Mouse (Mus musculus) embryonic facial prominence, embryonic 14.5 days (tissue): Measurements from ENCODE around the gene Nbea. TPM values are rescaled to one million over a fixed set of nuclear protein-coding genes. Genes with fewer than 3 reads are reported as not detected.
A peak's percentile ranks its signal among the peaks of the same experiment; 100 is the strongest.
"Not testable (repeated sequence)": the region's sequence is repeated elsewhere in the genome, so short reads cannot be mapped to it uniquely, and the experiment has no call there.

Experiments
- ATAC-seq: fragments of 200-750 bp; cut with Nextera tagmentation; 2 replicates; pipeline ENCODE4 v1.8.0; 2017; ENCODE audit warnings: low read depth, moderate number of reproducible peaks, moderate TSS enrichment
- DNase-seq: peaks from one replicate; pipeline ENCODE4 v3.0.0-alpha.2; 2015; ENCODE audit warnings: low spot score
- H3K27ac ChIP-seq: fragments of 300-500 bp; sonication (generic); replicated peaks from 2 replicates; pipeline ENCODE4 v1.5.1; 2014; ENCODE audit warnings: low read depth, mild to moderate bottlenecking, low read length, moderate library complexity
- H3K27me3 ChIP-seq: fragments of 300-500 bp; sonication (generic); replicated peaks from 2 replicates; pipeline ENCODE4 v1.6.1; 2014; ENCODE audit warnings: low read length; ENCODE audit not compliant: control insufficient read depth, insufficient read depth
- H3K36me3 ChIP-seq: fragments of 300-500 bp; sonication (generic); 2 replicates; pipeline ENCODE4 v1.6.1; 2014; ENCODE audit warnings: low read length, mixed read lengths; ENCODE audit not compliant: control insufficient read depth, insufficient read depth
- H3K4me1 ChIP-seq: fragments of 300-500 bp; sonication (generic); 2 replicates; pipeline ENCODE4 v1.6.1; 2014; ENCODE audit warnings: antibody characterized with exemption, low read length; ENCODE audit not compliant: control insufficient read depth, insufficient read depth
- H3K4me2 ChIP-seq: fragments of 300-500 bp; sonication (generic); 2 replicates; pipeline ENCODE4 v1.6.1; 2014; ENCODE audit warnings: low read depth, mild to moderate bottlenecking, low read length, moderate library complexity, mixed read lengths
- H3K4me3 ChIP-seq: fragments of 300-500 bp; sonication (generic); 2 replicates; pipeline ENCODE4 v1.5.1; 2014; ENCODE audit warnings: low read depth, mild to moderate bottlenecking, low read length
- H3K9ac ChIP-seq: fragments of 300-500 bp; sonication (generic); 2 replicates; pipeline ENCODE4 v1.6.1; 2014; ENCODE audit warnings: low read depth, mild to moderate bottlenecking, low read length, moderate library complexity, mixed read lengths
- H3K9me3 ChIP-seq: fragments of 300-500 bp; sonication (generic); 2 replicates; pipeline ENCODE4 v1.6.1; 2016; ENCODE audit warnings: low read length; ENCODE audit not compliant: control insufficient read depth
- WGBS: fragments of 180-500 bp; shearing (Covaris S2); extraction: QIAGEN DNeasy Blood & Tissue Kit; methylation state at CpG from one replicate; pipeline ENCODE4 v1.1.7; 2014; 5-methylcytosine and 5-hydroxymethylcytosine counted together
- polyA plus RNA-seq: library from polyadenylated mRNA; unstranded; fragments of >200 nt; fragmentation: Nextera tagmentation; extraction: Ambion mirVana; gene quantifications from 2 replicates; pipeline ENCODE4 v1.2.1, GENCODE M21; 2014

Gene Nbea
- polyA plus RNA-seq, 1 experiment from 2014 or later = 17.9 TPM

GRCm38 (mm10) chr3:55978361-55978760 is 205.1 kb downstream of the Nbea start:
- H3K36me3 ChIP-seq = peaks cover 28% of the 10 kb centered on the region
- ATAC-seq (no peak), DNase-seq (no peak)
- no peaks in the 10 kb centered on the region for H3K27me3 ChIP-seq
- no peak overlapping the region for H3K4me2 ChIP-seq
- H3K9me3 ChIP-seq = no peaks in the 10 kb centered on the region
- H3K4me3 ChIP-seq = no peak overlapping the region
- 89% methylated on average over 2 of the region's 2 CpGs for WGBS
- no peak overlapping the region for H3K27ac ChIP-seq
- no peaks in the 10 kb centered on the region for H3K4me1 ChIP-seq
- H3K9ac ChIP-seq = no peak overlapping the region

GRCm38 (mm10) chr3:55976986-55977385 is 206.5 kb downstream of the Nbea start:
- H3K27me3 ChIP-seq, H3K9me3 ChIP-seq, H3K4me1 ChIP-seq, H3K4me2 ChIP-seq, H3K9ac ChIP-seq, H3K27ac ChIP-seq, ATAC-seq, DNase-seq, H3K4me3 ChIP-seq: not testable (repeated sequence)
- WGBS = over 99% methylated on average over 11 of the region's 14 CpGs
- peaks cover 21% of the 10 kb centered on the region; the same call in 1 of the 2 replicates for H3K36me3 ChIP-seq

- H3K4me1 ChIP-seq = no peaks in the 10 kb centered on the region
- no peak overlapping the region for H3K9ac ChIP-seq
- no peak overlapping the region for H3K4me2 ChIP-seq
- H3K27ac ChIP-seq = no peak overlapping the region
- H3K4me3 ChIP-seq = no peak overlapping the region
- WGBS = 52% methylated on average over 10 of the region's 10 CpGs
- peaks cover 18% of the 10 kb centered on the region; the same call in 1 of the 2 replicates for H3K36me3 ChIP-seq
- H3K27me3 ChIP-seq = no peaks in the 10 kb centered on the region
- ATAC-seq (no peak), DNase-seq (peak; percentile 5)
- no peaks in the 10 kb centered on the region for H3K9me3 ChIP-seq
These were observed 217.8 kb downstream of the Nbea start for GRCm38 (mm10) chr3:55965723-55966156.

- ATAC-seq = no peak
- H3K9ac ChIP-seq = no peak overlapping the region
- no peaks in the 10 kb centered on the region for H3K9me3 ChIP-seq
- H3K4me3 ChIP-seq = no peak overlapping the region
- WGBS = 87% methylated on average over 8 of the region's 8 CpGs
- no peaks in the 10 kb centered on the region for H3K27me3 ChIP-seq
- H3K4me2 ChIP-seq = no peak overlapping the region
- peaks cover 11% of the 10 kb centered on the region; the same call in 1 of the 2 replicates for H3K36me3 ChIP-seq
- no peaks in the 10 kb centered on the region for H3K4me1 ChIP-seq
- DNase-seq = no peak
- H3K27ac ChIP-seq = no peak overlapping the region
These were observed 220.5 kb downstream of the Nbea start for GRCm38 (mm10) chr3:55963032-55963431.

- H3K4me3 ChIP-seq = no peak overlapping the region
- H3K4me1 ChIP-seq = no peaks in the 10 kb centered on the region
- no peak overlapping the region for H3K9ac ChIP-seq
- no peak overlapping the region for H3K27ac ChIP-seq
- no peak overlapping the region for H3K4me2 ChIP-seq
- H3K27me3 ChIP-seq = no peaks in the 10 kb centered on the region
- WGBS = 85% methylated on average over 5 of the region's 5 CpGs
- no peak for ATAC-seq
- 0 out of 2 replicates have a peak, but pooled peaks cover 3% of the 10 kb centered on the region for H3K36me3 ChIP-seq
- no peak for DNase-seq
- no peaks in the 10 kb centered on the region for H3K9me3 ChIP-seq
These were observed 233.5 kb downstream of the Nbea start for GRCm38 (mm10) chr3:55949994-55950393.

GRCm38 (mm10) chr3:55949148-55949547 is 234.4 kb downstream of the Nbea start:
- DNase-seq = no peak
- Histone ChIP-seq H3K4me3 (no peak overlapping the region), H3K9me3 (no peaks in the 10 kb centered on the region), H3K4me1 (no peaks in the 10 kb centered on the region), H3K4me2 (no peak overlapping the region), H3K9ac (no peak overlapping the region), H3K36me3 (0 out of 2 replicates have a peak, but pooled peaks cover 3% of the 10 kb centered on the region), H3K27ac (no peak overlapping the region), H3K27me3 (no peaks in the 10 kb centered on the region)
- 86% methylated on average over 2 of the region's 2 CpGs for WGBS
- no peak for ATAC-seq

GRCm38 (mm10) chr3:55927343-55927742 is 256.2 kb downstream of the Nbea start:
- Histone ChIP-seq H3K4me1 (no peaks in the 10 kb centered on the region), H3K9ac (no peak overlapping the region), H3K4me2 (no peak overlapping the region), H3K9me3 (no peaks in the 10 kb centered on the region), H3K4me3 (no peak overlapping the region), H3K27ac (no peak overlapping the region), H3K27me3 (no peaks in the 10 kb centered on the region), H3K36me3 (peaks cover 14% of the 10 kb centered on the region)
- no peak for ATAC-seq
- no peak for DNase-seq
- 74% methylated on average over 2 of the region's 2 CpGs for WGBS

- Histone ChIP-seq H3K36me3 (0 out of 2 replicates have a peak, but pooled peaks cover 6% of the 10 kb centered on the region), H3K27me3 (no peaks in the 10 kb centered on the region), H3K9me3 (no peaks in the 10 kb centered on the region), H3K4me2 (no peak overlapping the region), H3K4me3 (no peak overlapping the region), H3K4me1 (no peaks in the 10 kb centered on the region), H3K9ac (no peak overlapping the region), H3K27ac (no peak overlapping the region)
- no peak for ATAC-seq
- no peak for DNase-seq
- 76% methylated on average over 1 of the region's 1 CpGs for WGBS
These were observed 274.2 kb downstream of the Nbea start for GRCm38 (mm10) chr3:55909290-55909689.

GRCm38 (mm10) chr3:55890574-55890973 is 292.9 kb downstream of the Nbea start:
- peak overlapping the region; percentile 59; the same call in 1 of the 2 replicates for H3K27ac ChIP-seq

More at GRCm38 (mm10) chr3:55890574-55890973, 292.9 kb downstream of the Nbea start:
- Histone ChIP-seq H3K4me2 (peak overlapping the region; percentile 14; the same call in 1 of the 2 replicates), H3K36me3 (no peaks in the 10 kb centered on the region), H3K27me3 (no peaks in the 10 kb centered on the region), H3K4me1 (peaks cover 6% of the 10 kb centered on the region; the same call in 1 of the 2 replicates), H3K9me3 (no peaks in the 10 kb centered on the region), H3K4me3 (peak overlapping the region; percentile 4; the same call in 1 of the 2 replicates), H3K9ac (peak overlapping the region; percentile 39; the same call in 1 of the 2 replicates)
- DNase-seq (no peak), ATAC-seq (no peak)
- WGBS = 83% methylated on average over 5 of the region's 5 CpGs
